Comparison of ENCODE assay signal across 6 mouse cellular contexts in the genomic region with DNA sequence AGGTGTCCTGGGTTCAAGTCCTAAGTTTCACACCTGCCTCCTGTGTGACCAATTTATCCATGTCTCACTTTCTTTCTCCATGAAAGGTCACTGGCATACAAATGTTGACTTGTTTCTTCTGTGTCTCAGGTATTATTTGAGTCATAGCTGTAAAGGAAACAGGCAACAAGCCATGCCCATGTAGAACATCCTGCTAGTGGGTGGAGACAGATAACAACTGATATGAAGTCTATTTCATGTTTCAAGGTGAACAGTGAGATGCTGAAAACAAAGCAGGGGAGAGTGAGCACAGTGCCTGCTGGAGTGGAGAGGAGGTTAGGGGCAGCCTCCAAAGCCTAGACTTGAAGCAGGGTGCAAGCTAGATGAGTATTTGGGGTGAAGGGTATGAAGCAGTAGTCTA. TPM values are rescaled to one million over a fixed set of nuclear protein-coding genes. Genes with fewer than 3 reads are reported as not detected.
"Had no signal": no experiment of that assay in that cellular context is flagged by ENCODE, and none has a peak within 500 bp of the region (broad histone marks: within the 10 kb centered on the region; RNA-seq: fewer than 3 reads in every experiment).

No protein-coding gene starts in this region.

- DNase-seq: kidney, adult 18-20 months; kidney, postnatal 25 days; left cerebral cortex, postnatal 4 days; lung, adult 18-20 months; midbrain, embryonic 14.5 days had no signal

RNA-seq across cellular contexts. Expression of gene St8sia6, which starts 33.5 kb away (rescaled TPM):
- polyA plus RNA-seq: liver, adult 2 months had no signal
